Mouse (Mus musculus): ENCODE data around the gene Krtap17-1. TPM values are rescaled to one million over a fixed set of nuclear protein-coding genes. Genes with fewer than 3 reads are reported as not detected.

Krtap17-1 gene
- polyA plus RNA-seq, 1 experiment from 2014 or later: 0.29 TPM

DNA sequence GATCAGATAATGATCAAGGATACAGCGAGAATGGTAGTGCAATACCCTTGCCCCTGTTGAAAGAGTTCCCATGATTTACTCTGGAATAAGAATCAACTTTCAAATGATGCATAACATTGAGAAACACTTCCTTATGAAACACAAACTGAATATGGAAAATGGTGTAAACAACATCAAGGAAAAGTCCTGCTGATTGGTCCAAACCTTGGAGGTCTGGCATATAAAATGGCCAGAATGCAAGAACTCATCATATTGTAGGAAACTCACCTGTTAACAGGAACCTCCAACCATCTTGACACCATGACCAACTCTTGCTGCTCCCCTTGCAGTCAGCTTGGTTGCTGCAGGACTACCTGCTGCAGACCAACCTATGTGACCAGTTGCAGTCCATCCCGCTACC is 45.6 kb downstream of the Krtap17-1 start, which contains the start of gene Krtap9-5:
Gene Krtap9-5, plus strand, starts transcription at position 301 of the 400 bp plus-strand sequence.
- 84% methylated on average over 2 of the region's 2 CpGs for WGBS
- Histone ChIP-seq H3K27me3 (no peaks in the 10 kb centered on the region), H3K27ac (no peak within 1 kb of the TSS), H3K9me3 (no peaks in the 10 kb centered on the region), H3K4me3 (no peak within 1 kb of the TSS), H3K4me1 (no peaks in the 10 kb centered on the region), H3K36me3 (no peaks in the 10 kb centered on the region), H3K9ac (no peak within 1 kb of the TSS), H3K4me2 (replicated peaks) (no peak within 1 kb of the TSS)
- ATAC-seq (ENCODE audit: insufficient number of reproducible peaks, insufficient read depth, low FRiP score, low TSS enrichment): no peak

Other genes starting within 250 kb of the Krtap17-1 start
- gene Gm11595, start 221.1 kb downstream of the Krtap17-1 start, polyA plus RNA-seq (2016; fragmentation: Nextera tagmentation; extraction: Ambion mirVana): not detected in 2 replicates
- gene Krtap4-8, start 213.3 kb downstream of the Krtap17-1 start, polyA plus RNA-seq (2016; fragmentation: Nextera tagmentation; extraction: Ambion mirVana): not detected in 2 replicates
- not detected in 2 replicates for gene Krtap4-9, start 208.8 kb downstream of the Krtap17-1 start, polyA plus RNA-seq (2016; fragmentation: Nextera tagmentation; extraction: Ambion mirVana)
- not detected in 2 replicates for gene Gm11596, start 200.5 kb downstream of the Krtap17-1 start, polyA plus RNA-seq (2016; fragmentation: Nextera tagmentation; extraction: Ambion mirVana)
- gene Gm11569, start 195.1 kb downstream of the Krtap17-1 start, polyA plus RNA-seq (2016; fragmentation: Nextera tagmentation; extraction: Ambion mirVana): not detected in 2 replicates
- not detected in 2 replicates for gene Gm11554, start 189.5 kb downstream of the Krtap17-1 start, polyA plus RNA-seq (2016; fragmentation: Nextera tagmentation; extraction: Ambion mirVana)
- gene Krtap4-13, start 184.1 kb downstream of the Krtap17-1 start, polyA plus RNA-seq (2016; fragmentation: Nextera tagmentation; extraction: Ambion mirVana): not detected in 2 replicates
- not detected in 2 replicates for gene Gm11564, start 178.3 kb downstream of the Krtap17-1 start, polyA plus RNA-seq (2016; fragmentation: Nextera tagmentation; extraction: Ambion mirVana)
- gene 2300003K06Rik, start 155.9 kb downstream of the Krtap17-1 start, polyA plus RNA-seq (2016; fragmentation: Nextera tagmentation; extraction: Ambion mirVana): not detected in 2 replicates
- gene Krtap4-16, start 142.4 kb downstream of the Krtap17-1 start, polyA plus RNA-seq (2016; fragmentation: Nextera tagmentation; extraction: Ambion mirVana): not detected in 2 replicates
- gene Gm11568, start 136.1 kb downstream of the Krtap17-1 start, polyA plus RNA-seq (2016; fragmentation: Nextera tagmentation; extraction: Ambion mirVana): not detected in 2 replicates
- not detected in 2 replicates for gene Gm11559, start 129.5 kb downstream of the Krtap17-1 start, polyA plus RNA-seq (2016; fragmentation: Nextera tagmentation; extraction: Ambion mirVana)
- not detected in 2 replicates for gene Krtap9-1, start 120.6 kb downstream of the Krtap17-1 start, polyA plus RNA-seq (2016; fragmentation: Nextera tagmentation; extraction: Ambion mirVana)
- not detected in 2 replicates for gene Gm11567, start 114.8 kb downstream of the Krtap17-1 start, polyA plus RNA-seq (2016; fragmentation: Nextera tagmentation; extraction: Ambion mirVana)
- gene Krtap31-1, start 86.1 kb downstream of the Krtap17-1 start, polyA plus RNA-seq (2016; fragmentation: Nextera tagmentation; extraction: Ambion mirVana): not detected in 2 replicates
- not detected in 2 replicates for gene Gm11565, start 79.2 kb downstream of the Krtap17-1 start, polyA plus RNA-seq (2016; fragmentation: Nextera tagmentation; extraction: Ambion mirVana)
- gene Krtap31-2, start 57.7 kb downstream of the Krtap17-1 start, polyA plus RNA-seq (2016; fragmentation: Nextera tagmentation; extraction: Ambion mirVana): not detected in 2 replicates
- gene Krtap9-5, start 45.5 kb downstream of the Krtap17-1 start, polyA plus RNA-seq (2016; fragmentation: Nextera tagmentation; extraction: Ambion mirVana): not detected in 2 replicates
- gene Krtap29-1, start 14.9 kb downstream of the Krtap17-1 start, polyA plus RNA-seq (2016; fragmentation: Nextera tagmentation; extraction: Ambion mirVana): not detected in 2 replicates
- gene Krtap16-1, start 7.4 kb downstream of the Krtap17-1 start, polyA plus RNA-seq (2016; fragmentation: Nextera tagmentation; extraction: Ambion mirVana): not detected in 2 replicates
- 0.15 TPM in 1 of 2 replicates, not detected in the other for gene Krt33a, start 22.2 kb upstream of the Krtap17-1 start, polyA plus RNA-seq (2016; fragmentation: Nextera tagmentation; extraction: Ambion mirVana)
- 0.23 and 0.40 TPM in 2 replicates for gene Krt33b, start 35.9 kb upstream of the Krtap17-1 start, polyA plus RNA-seq (2016; fragmentation: Nextera tagmentation; extraction: Ambion mirVana)
- not detected in 2 replicates for gene Krt34, start 47.6 kb upstream of the Krtap17-1 start, polyA plus RNA-seq (2016; fragmentation: Nextera tagmentation; extraction: Ambion mirVana)
- gene Krt31, start 56.6 kb upstream of the Krtap17-1 start, polyA plus RNA-seq (2016; fragmentation: Nextera tagmentation; extraction: Ambion mirVana): not detected in 2 replicates
- gene Krt32, start 94.2 kb upstream of the Krtap17-1 start, polyA plus RNA-seq (2016; fragmentation: Nextera tagmentation; extraction: Ambion mirVana): not detected in 2 replicates
- not detected in 2 replicates for gene Krt35, start 102.2 kb upstream of the Krtap17-1 start, polyA plus RNA-seq (2016; fragmentation: Nextera tagmentation; extraction: Ambion mirVana)
- 0.09 TPM in 1 of 2 replicates, not detected in the other for gene Krt36, start 111.6 kb upstream of the Krtap17-1 start, polyA plus RNA-seq (2016; fragmentation: Nextera tagmentation; extraction: Ambion mirVana)
- not detected in 2 replicates for gene Krt13, start 127.6 kb upstream of the Krtap17-1 start, polyA plus RNA-seq (2016; fragmentation: Nextera tagmentation; extraction: Ambion mirVana)
- gene Krt15, start 141.9 kb upstream of the Krtap17-1 start, polyA plus RNA-seq (2016; fragmentation: Nextera tagmentation; extraction: Ambion mirVana): 73.4 and 93.1 TPM in 2 replicates
- 17.6 and 19.9 TPM in 2 replicates for gene Krt19, start 154.7 kb upstream of the Krtap17-1 start, polyA plus RNA-seq (2016; fragmentation: Nextera tagmentation; extraction: Ambion mirVana)
- not detected in 2 replicates for gene Krt9, start 199.3 kb upstream of the Krtap17-1 start, polyA plus RNA-seq (2016; fragmentation: Nextera tagmentation; extraction: Ambion mirVana)
- 110 and 120 TPM in 2 replicates for gene Krt14, start 213.6 kb upstream of the Krtap17-1 start, polyA plus RNA-seq (2016; fragmentation: Nextera tagmentation; extraction: Ambion mirVana)

Measured in embryonic facial prominence, embryonic 12.5 days (tissue).